Mouse (Mus musculus) heart, postnatal 4 days (tissue): Measurements from ENCODE around the gene Spsb4. TPM values are rescaled to one million over a fixed set of nuclear protein-coding genes. Genes with fewer than 3 reads are reported as not detected.

ENCODE experiments used
- DNase-seq: peaks from one replicate; pipeline ENCODE4 v3.0.0; 2021
- total RNA-seq, 2 experiments: library from RNA; stranded (reverse); gene quantifications; 2 replicates each; pipeline ENCODE4 v1.2.3; 2021

Spsb4 gene
- 10 to 100 TPM; 30.4 to 34.6 TPM for total RNA-seq

- DNase-seq: peak; percentile 91
Observed at GRCm38 (mm10) chr9:97018677-97019147, at the start of gene Spsb4. Gene Spsb4 (minus strand): TSS chr9:97018843.

- DNase-seq: no peak
Observed at GRCm38 (mm10) chr9:97067761-97068160, 49.1 kb upstream of the Spsb4 start.

- no peak for DNase-seq
Observed at GRCm38 (mm10) chr9:97065885-97066284, 47.2 kb upstream of the Spsb4 start.

GRCm38 (mm10) chr9:97065216-97065615, 46.6 kb upstream of the Spsb4 start:
- DNase-seq: no peak

- DNase-seq: no peak
Observed at GRCm38 (mm10) chr9:97064161-97064560, 45.5 kb upstream of the Spsb4 start.

GRCm38 (mm10) chr9:97061696-97062095, 43.1 kb upstream of the Spsb4 start:
- DNase-seq: no peak

- DNase-seq: peak; percentile 16
Observed at GRCm38 (mm10) chr9:97056541-97057338, 38.1 kb upstream of the Spsb4 start.

- no peak for DNase-seq
Observed at GRCm38 (mm10) chr9:97055906-97056305, 37.3 kb upstream of the Spsb4 start.

- no peak for DNase-seq
Observed at GRCm38 (mm10) chr9:97051176-97051575, 32.5 kb upstream of the Spsb4 start.

- no peak for DNase-seq
Observed at GRCm38 (mm10) chr9:97046240-97046639, 27.6 kb upstream of the Spsb4 start.

- no peak for DNase-seq
Observed at GRCm38 (mm10) chr9:97041633-97042032, 23.0 kb upstream of the Spsb4 start.

- no peak for DNase-seq
Observed at GRCm38 (mm10) chr9:97038010-97038409, 19.4 kb upstream of the Spsb4 start.

- DNase-seq: no peak
Observed at GRCm38 (mm10) chr9:97036656-97037055, 18.0 kb upstream of the Spsb4 start.

GRCm38 (mm10) chr9:97027361-97027760, 8.7 kb upstream of the Spsb4 start:
- no peak for DNase-seq

- DNase-seq: no peak
Observed at GRCm38 (mm10) chr9:97026006-97026405, 7.4 kb upstream of the Spsb4 start.

- no peak for DNase-seq
Observed at GRCm38 (mm10) chr9:97024451-97024850, 5.8 kb upstream of the Spsb4 start.

- no peak for DNase-seq
Observed at GRCm38 (mm10) chr9:97022948-97023347, 4.3 kb upstream of the Spsb4 start.

GRCm38 (mm10) chr9:97022371-97022770, 3.7 kb upstream of the Spsb4 start:
- DNase-seq: no peak

GRCm38 (mm10) chr9:97020152-97020551, 1.5 kb upstream of the Spsb4 start:
- DNase-seq: no peak

- DNase-seq: no peak
Observed at GRCm38 (mm10) chr9:97019686-97020085, 1.0 kb upstream of the Spsb4 start.

GRCm38 (mm10) chr9:97019231-97019630, 588 bp upstream of the Spsb4 start:
- no peak for DNase-seq

GRCm38 (mm10) chr9:97017811-97018641, 617 bp downstream of the Spsb4 start:
- DNase-seq: peak; percentile 81

GRCm38 (mm10) chr9:97017121-97017810, 1.4 kb downstream of the Spsb4 start:
- peak; percentile 58 for DNase-seq
